Mouse (Mus musculus) intestine, embryonic 15.5 days (tissue): ENCODE data around the gene Gm10719. TPM values are rescaled to one million over a fixed set of nuclear protein-coding genes. Genes with fewer than 3 reads are reported as not detected.
A peak's percentile ranks its signal among the peaks of the same experiment; 100 is the strongest.
"Not testable (repeated sequence)": the region's sequence is repeated elsewhere in the genome, so short reads cannot be mapped to it uniquely, and the experiment has no call there.

Experiments used
- ATAC-seq: fragments of 200-750 bp; cut with Nextera tagmentation; 2 replicates; pipeline ENCODE4 v1.8.0; 2017; ENCODE audit warnings: moderate TSS enrichment, moderate library complexity
- H3K27ac ChIP-seq: fragments of 300-500 bp; sonication (generic); 2 replicates; pipeline ENCODE4 v1.5.1; 2015; ENCODE audit warnings: mild to moderate bottlenecking, inconsistent platforms
- H3K27me3 ChIP-seq: fragments of 300-500 bp; sonication (generic); replicated peaks from 2 replicates; pipeline ENCODE4 v1.6.1; 2015; ENCODE audit warnings: inconsistent platforms
- H3K36me3 ChIP-seq: fragments of 300-500 bp; sonication (generic); 2 replicates; pipeline ENCODE4 v1.6.1; 2015; ENCODE audit warnings: inconsistent platforms
- H3K4me1 ChIP-seq: fragments of 300-500 bp; sonication (generic); replicated peaks from 2 replicates; pipeline ENCODE4 v1.6.1; 2015; ENCODE audit warnings: inconsistent platforms
- H3K4me2 ChIP-seq: fragments of 300-500 bp; sonication (generic); replicated peaks from 2 replicates; pipeline ENCODE4 v1.6.1; 2015; ENCODE audit warnings: mild to moderate bottlenecking, inconsistent platforms
- H3K4me3 ChIP-seq: fragments of 300-500 bp; sonication (generic); replicated peaks from 2 replicates; pipeline ENCODE4 v1.5.1; 2015; ENCODE audit warnings: inconsistent platforms
- H3K9ac ChIP-seq: fragments of 300-500 bp; sonication (generic); 2 replicates; pipeline ENCODE4 v1.6.1; 2015; ENCODE audit warnings: inconsistent platforms
- H3K9me3 ChIP-seq: fragments of 300-500 bp; sonication (generic); 2 replicates; pipeline ENCODE4 v1.6.1; 2016; ENCODE audit warnings: inconsistent platforms
- WGBS: fragments of 180-500 bp; shearing (Covaris S2); methylation state at CpG from one replicate; pipeline ENCODE4 v1.1.7; 2015; 5-methylcytosine and 5-hydroxymethylcytosine counted together
- polyA plus RNA-seq: library from polyadenylated mRNA; unstranded; fragments of >200 nt; fragmentation: Nextera tagmentation; extraction: Ambion mirVana; gene quantifications from 2 replicates; pipeline ENCODE4 v1.2.1, GENCODE M21; 2015

Gm10719 gene
- polyA plus RNA-seq = 0.30 TPM in 1 of 2 replicates, not detected in the other

DNA sequence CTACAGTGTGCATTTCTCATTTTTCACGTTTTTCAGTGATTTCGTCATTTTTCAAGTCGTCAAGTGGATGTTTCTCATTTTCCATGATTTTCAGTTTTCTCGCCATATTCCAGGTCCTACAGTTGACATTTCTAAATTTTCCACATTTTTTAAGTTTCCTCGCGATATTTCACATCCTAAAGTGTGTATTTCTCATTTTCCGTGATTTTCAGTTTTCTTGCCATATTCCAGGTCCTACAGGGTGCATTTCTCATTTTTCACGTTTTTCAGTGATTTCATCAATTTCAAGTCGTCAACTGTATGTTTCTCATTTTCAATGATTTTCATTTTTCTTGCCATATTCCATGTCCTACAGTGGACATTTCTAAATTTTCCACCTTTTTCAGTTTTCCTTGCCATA, at the start of gene Gm10719:
Gm10719 (plus strand) TSS at position 301 of the 400 bp plus-strand sequence.
- H3K4me2 ChIP-seq, H3K4me3 ChIP-seq, H3K27me3 ChIP-seq, H3K4me1 ChIP-seq, H3K27ac ChIP-seq, H3K36me3 ChIP-seq, ATAC-seq, H3K9me3 ChIP-seq, H3K9ac ChIP-seq: not testable (repeated sequence)
- WGBS = 89% methylated on average over 1 of the region's 9 CpGs

DNA sequence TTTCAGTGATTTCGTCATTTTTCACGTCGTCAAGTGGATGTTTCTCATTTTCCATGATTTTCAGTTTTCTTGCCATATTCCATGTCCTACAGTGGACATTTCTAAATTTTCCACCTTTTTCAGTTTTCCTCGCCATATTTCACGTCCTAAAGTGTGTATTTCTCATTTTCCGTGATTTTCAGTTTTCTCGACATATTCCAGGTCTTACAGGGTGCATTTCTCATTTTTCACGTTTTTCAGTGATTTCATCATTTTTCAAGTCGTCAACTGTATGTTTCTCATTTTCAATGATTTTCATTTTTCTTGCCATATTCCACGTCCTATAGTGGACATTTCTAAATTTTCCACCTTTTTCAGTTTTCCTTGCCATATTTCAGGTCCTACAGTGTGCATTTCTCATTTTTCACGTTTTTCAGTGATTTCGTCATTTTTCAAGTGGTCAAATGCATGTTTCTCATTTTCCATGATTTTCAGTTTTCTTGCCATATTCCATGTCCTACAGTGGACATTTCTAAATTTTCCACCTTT, 16.7 kb upstream of the Gm10719 start, which contains the start of gene Gm10722:
Gm10722 (plus strand) TSS at position 478 of the 528 bp plus-strand sequence.
- H3K4me2 ChIP-seq, ATAC-seq, H3K4me3 ChIP-seq, H3K27ac ChIP-seq, H3K27me3 ChIP-seq, H3K9ac ChIP-seq, H3K36me3 ChIP-seq, H3K4me1 ChIP-seq, H3K9me3 ChIP-seq: not testable (repeated sequence)
- 73% methylated on average over 12 of the region's 12 CpGs for WGBS

DNA sequence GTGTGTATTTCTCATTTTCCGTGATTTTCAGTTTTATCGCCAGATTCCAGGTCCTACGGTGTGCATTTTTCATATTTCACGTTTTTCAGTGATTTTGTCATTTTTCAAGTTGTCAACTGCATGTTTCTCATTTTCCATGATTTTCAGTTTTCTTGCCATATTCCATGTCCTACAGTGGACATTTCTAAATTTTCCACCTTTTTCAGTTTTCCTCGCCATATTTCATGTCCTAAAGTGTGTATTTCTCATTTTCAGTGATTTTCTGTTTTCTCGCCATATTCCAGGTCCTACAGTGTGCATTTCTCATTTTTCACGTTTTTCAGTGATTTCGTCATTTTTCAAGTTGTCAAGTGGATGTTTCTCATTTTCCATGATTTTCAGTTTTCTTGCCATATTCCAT, 16.2 kb upstream of the Gm10719 start:
- not testable (repeated sequence) for H3K4me1 ChIP-seq, H3K4me2 ChIP-seq, H3K4me3 ChIP-seq, H3K27me3 ChIP-seq, H3K9ac ChIP-seq, H3K9me3 ChIP-seq, ATAC-seq, H3K36me3 ChIP-seq, H3K27ac ChIP-seq
- 66% methylated on average over 8 of the region's 8 CpGs for WGBS

DNA sequence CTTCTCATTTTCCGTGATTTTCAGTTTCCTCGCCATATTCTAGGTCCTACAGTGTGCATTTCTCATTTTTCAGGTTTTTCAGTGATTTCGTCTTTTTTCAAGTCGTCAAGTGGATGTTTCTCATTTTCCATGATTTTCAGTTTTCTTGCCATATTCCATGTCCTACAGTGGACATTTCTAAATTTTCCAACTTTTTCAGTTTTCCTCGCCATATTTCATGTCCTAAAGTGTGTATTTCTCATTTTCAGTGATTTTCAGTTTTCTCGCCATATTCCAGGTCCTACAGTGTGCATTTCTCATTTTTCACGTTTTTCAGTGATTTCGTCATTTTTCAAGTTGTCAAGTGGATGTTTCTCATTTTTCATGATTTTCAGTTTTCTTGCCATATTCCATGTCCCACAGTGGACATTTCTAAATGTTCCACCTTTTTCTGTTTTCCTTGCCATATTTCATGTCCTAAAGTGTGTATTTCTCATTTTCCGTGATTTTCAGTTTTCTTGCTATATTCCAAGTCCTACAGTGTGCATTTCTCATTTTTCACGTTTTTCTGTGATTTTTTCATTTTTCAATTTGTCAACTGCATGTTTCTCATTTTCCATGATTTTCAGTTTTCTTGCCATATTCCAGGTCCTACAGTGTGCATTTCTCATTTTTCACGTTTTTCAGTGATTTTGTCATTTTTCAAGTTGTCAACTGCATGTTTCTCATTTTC, 15.1 kb upstream of the Gm10719 start:
- not testable (repeated sequence) for H3K4me3 ChIP-seq, H3K9ac ChIP-seq, H3K9me3 ChIP-seq, H3K4me2 ChIP-seq, H3K36me3 ChIP-seq, H3K27me3 ChIP-seq, H3K27ac ChIP-seq, H3K4me1 ChIP-seq
- peak; percentile 86 for ATAC-seq
- 68% methylated on average over 9 of the region's 11 CpGs for WGBS

DNA sequence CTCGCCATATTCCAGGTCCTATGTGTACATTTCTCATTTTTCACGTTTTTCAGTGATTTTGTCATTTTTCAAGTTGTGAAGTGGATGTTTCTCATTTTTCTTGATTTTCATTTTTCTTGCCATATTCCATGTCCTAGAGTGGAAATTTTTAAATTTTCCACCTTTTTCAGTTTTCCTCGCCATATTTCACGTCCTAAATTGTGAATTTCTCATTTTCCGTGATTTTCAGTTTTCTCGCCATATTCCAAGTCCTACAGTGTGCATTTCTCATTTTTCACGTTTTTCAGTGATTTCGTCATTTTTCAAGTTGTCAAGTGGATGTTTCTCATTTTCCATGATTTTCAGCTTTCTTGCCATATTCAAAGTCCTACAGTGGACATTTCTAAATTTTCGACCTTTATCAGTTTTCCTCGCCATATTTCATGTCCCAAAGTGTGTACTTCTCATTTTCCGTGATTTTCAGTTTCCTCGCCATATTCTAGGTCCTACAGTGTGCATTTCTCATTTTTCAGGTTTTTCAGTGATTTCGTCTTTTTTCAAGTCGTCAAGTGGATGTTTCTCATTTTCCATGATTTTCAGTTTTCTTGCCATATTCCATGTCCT, 14.3 kb upstream of the Gm10719 start, which contains the start of gene Gm11168:
Gm11168 (plus strand) TSS at position 553 of the 603 bp plus-strand sequence.
- ATAC-seq, H3K4me3 ChIP-seq, H3K9me3 ChIP-seq, H3K4me2 ChIP-seq, H3K27ac ChIP-seq, H3K4me1 ChIP-seq, H3K36me3 ChIP-seq, H3K27me3 ChIP-seq, H3K9ac ChIP-seq: not testable (repeated sequence)
- 75% methylated on average over 6 of the region's 14 CpGs for WGBS

DNA sequence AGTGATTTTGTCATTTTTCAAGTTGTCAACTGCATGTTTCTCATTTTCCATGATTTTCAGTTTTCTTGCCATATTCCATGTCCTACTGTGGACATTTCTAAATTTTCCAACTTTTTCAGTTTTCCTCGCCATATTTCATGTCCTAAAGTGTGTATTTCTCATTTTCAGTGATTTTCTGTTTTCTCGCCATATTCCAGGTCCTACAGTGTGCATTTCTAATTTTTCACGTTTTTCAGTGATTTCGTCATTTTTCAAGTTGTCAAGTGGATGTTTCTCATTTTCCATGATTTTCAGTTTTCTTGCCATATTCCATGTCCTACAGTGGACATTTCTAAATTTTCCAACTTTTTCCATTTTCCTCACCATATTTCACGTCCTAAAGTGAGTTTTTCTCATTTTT, 11.0 kb upstream of the Gm10719 start:
- not testable (repeated sequence) for H3K4me2 ChIP-seq, H3K27me3 ChIP-seq, H3K36me3 ChIP-seq, H3K9ac ChIP-seq, ATAC-seq, H3K9me3 ChIP-seq, H3K4me3 ChIP-seq, H3K27ac ChIP-seq, H3K4me1 ChIP-seq
- 80% methylated on average over 1 of the region's 5 CpGs for WGBS

DNA sequence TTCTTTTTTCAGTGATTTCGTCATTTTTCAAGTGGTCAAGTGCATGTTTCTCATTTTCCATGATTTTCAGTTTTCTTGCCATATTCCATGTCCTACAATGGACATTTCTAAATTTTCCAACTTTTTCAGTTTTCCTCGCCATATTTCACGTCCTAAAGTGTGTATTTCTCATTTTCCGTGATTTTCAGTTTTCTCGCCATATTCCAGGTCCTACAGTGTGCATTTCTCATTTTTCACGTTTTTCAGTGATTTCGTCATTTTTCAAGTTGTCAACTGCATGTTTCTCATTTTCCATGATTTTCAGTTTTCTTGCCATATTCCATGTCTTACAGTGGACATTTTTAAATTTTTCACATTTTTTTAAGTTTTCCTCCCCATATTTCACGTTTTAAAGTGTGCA, 10.6 kb upstream of the Gm10719 start:
- not testable (repeated sequence) for H3K36me3 ChIP-seq, H3K4me3 ChIP-seq, H3K9me3 ChIP-seq, H3K4me2 ChIP-seq, H3K27me3 ChIP-seq, H3K27ac ChIP-seq, H3K4me1 ChIP-seq, H3K9ac ChIP-seq
- 72% methylated on average over 8 of the region's 8 CpGs for WGBS
- ATAC-seq = peak; percentile 79

DNA sequence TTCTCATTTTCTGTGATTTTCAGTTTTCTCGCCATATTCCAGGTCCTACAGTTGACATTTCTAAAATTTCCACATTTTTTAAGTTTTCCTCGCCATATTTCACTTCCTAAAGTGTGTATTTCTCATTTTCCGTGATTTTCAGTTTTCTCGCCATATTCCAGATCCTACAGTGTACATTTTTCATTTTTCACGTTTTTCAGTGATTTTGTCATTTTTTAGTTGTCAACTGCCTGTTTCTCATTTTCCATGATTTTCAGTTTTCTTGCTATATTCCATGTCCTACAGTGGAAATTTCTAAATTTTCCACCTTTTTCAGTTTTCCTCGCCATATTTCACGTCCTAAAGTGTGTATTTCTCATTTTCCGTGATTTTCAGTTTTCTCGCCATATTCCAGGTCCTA, 9.9 kb upstream of the Gm10719 start:
- H3K36me3 ChIP-seq, H3K9ac ChIP-seq, H3K4me1 ChIP-seq, H3K9me3 ChIP-seq, H3K27ac ChIP-seq, H3K27me3 ChIP-seq, H3K4me2 ChIP-seq, H3K4me3 ChIP-seq: not testable (repeated sequence)
- 76% methylated on average over 8 of the region's 9 CpGs for WGBS
- 0 out of 2 replicates have a peak, but pooled peaks have one; percentile 35 for ATAC-seq

DNA sequence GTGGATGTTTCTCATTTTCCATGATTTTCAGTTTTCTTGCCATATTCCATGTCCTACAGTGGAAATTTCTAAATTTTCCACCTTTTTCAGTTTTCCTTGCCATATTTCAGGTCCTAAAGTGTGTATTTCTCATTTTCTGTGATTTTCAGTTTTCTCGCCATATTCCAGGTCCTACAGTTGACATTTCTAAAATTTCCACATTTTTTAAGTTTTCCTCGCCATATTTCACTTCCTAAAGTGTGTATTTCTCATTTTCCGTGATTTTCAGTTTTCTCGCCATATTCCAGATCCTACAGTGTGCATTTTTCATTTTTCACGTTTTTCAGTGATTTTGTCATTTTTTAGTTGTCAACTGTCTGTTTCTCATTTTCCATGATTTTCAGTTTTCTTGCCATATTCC, 7.9 kb upstream of the Gm10719 start:
- peak; percentile 49; the same call in 1 of the 2 replicates for ATAC-seq
- not testable (repeated sequence) for H3K36me3 ChIP-seq, H3K27me3 ChIP-seq, H3K9ac ChIP-seq, H3K27ac ChIP-seq, H3K9me3 ChIP-seq, H3K4me1 ChIP-seq, H3K4me2 ChIP-seq, H3K4me3 ChIP-seq
- WGBS = no CpG with 5 or more reads among the region's 5 CpGs

DNA sequence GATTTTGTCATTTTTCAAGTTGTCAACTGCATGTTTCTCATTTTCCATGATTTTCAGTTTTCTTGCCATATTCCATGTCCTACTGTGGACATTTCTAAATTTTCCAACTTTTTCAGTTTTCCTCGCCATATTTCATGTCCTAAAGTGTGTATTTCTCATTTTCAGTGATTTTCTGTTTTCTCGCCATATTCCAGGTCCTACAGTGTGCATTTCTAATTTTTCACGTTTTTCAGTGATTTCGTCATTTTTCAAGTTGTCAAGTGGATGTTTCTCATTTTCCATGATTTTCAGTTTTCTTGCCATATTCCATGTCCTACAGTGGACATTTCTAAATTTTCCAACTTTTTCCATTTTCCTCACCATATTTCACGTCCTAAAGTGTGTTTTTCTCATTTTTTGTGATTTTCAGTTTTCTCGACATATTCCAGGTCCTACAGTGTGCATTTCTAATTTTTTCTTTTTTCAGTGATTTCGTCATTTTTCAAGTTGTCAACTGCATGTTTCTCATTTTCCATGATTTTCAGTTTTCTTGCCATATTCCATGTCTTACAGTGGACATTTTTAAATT, 5.1 kb upstream of the Gm10719 start:
- not testable (repeated sequence) for ATAC-seq, H3K9me3 ChIP-seq, H3K27ac ChIP-seq, H3K36me3 ChIP-seq, H3K4me2 ChIP-seq, H3K4me1 ChIP-seq, H3K9ac ChIP-seq, H3K27me3 ChIP-seq, H3K4me3 ChIP-seq
- WGBS = 87% methylated on average over 3 of the region's 7 CpGs

DNA sequence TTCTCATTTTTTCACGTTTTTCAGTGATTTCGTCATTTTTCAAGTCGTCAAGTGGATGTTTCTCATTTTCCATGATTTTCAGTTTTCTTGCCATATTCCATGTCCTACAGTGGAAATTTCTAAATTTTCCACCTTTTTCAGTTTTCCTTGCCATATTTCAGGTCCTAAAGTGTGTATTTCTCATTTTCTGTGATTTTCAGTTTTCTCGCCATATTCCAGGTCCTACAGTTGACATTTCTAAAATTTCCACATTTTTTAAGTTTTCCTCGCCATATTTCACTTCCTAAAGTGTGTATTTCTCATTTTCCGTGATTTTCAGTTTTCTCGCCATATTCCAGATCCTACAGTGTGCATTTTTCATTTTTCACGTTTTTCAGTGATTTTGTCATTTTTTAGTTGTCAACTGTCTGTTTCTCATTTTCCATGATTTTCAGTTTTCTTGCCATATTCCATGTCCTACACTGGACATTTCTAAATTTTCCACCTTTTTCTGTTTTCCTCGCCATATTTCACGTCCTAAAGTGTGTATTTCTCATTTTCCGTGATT, 4.4 kb upstream of the Gm10719 start, which contains the start of gene Gm10721:
Gm10721 (plus strand) TSS at position 408 of the 547 bp plus-strand sequence.
- ATAC-seq = peak; percentile 66
- H3K9ac ChIP-seq, H3K36me3 ChIP-seq, H3K9me3 ChIP-seq, H3K27ac ChIP-seq, H3K4me2 ChIP-seq, H3K27me3 ChIP-seq, H3K4me3 ChIP-seq, H3K4me1 ChIP-seq: not testable (repeated sequence)
- WGBS = no CpG with 5 or more reads among the region's 11 CpGs

DNA sequence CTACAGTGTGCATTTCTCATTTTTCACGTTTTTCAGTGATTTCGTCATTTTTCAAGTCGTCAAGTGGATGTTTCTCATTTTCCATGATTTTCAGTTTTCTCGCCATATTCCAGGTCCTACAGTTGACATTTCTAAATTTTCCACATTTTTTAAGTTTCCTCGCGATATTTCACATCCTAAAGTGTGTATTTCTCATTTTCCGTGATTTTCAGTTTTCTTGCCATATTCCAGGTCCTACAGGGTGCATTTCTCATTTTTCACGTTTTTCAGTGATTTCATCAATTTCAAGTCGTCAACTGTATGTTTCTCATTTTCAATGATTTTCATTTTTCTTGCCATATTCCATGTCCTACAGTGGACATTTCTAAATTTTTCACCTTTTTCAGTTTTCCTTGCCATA, 1.9 kb upstream of the Gm10719 start, which contains the start of gene Gm10720:
Gm10720 (plus strand) TSS at position 301 of the 400 bp plus-strand sequence.
- WGBS = 67% methylated on average over 5 of the region's 9 CpGs
- not testable (repeated sequence) for H3K9me3 ChIP-seq, H3K36me3 ChIP-seq, H3K27ac ChIP-seq, H3K4me1 ChIP-seq, H3K27me3 ChIP-seq, H3K4me2 ChIP-seq, H3K4me3 ChIP-seq, ATAC-seq, H3K9ac ChIP-seq
